Mouse (Mus musculus) telencephalon, adult 2 months (tissue): ENCODE measurements around the gene Rprd1b.

ENCODE experiments used
- DNase-seq: peaks from one replicate; pipeline ENCODE4 v3.0.0-alpha.2; 2011; ENCODE audit warnings: low read depth, low spot score

The Rprd1b gene

DNA sequence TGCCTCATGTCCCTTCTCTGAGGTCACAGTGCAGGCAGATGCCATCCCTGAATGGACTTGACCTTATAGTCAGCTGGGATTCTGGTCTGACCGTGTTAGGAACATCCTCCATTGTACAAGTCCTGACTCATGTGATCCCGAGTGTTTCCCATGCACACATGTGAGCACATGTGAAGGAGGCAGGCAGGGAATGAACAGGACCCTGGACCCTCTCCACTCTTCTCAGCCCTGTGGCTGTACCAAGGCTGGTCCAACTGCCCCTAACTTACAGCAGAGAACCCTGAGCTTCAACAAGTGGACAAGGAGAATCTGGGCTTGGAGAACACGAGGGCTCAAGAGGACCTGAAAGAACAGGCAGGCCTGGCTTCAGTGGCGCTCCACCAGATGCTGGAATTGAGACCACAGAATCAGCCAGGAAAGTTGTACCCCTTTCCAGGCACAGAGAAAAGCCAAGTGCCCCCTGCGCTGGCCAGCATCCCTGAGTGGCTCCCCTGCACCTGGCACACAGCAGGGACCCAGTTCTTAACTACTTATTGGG is 117.3 kb downstream of the Rprd1b start:
- no peak for DNase-seq

DNA sequence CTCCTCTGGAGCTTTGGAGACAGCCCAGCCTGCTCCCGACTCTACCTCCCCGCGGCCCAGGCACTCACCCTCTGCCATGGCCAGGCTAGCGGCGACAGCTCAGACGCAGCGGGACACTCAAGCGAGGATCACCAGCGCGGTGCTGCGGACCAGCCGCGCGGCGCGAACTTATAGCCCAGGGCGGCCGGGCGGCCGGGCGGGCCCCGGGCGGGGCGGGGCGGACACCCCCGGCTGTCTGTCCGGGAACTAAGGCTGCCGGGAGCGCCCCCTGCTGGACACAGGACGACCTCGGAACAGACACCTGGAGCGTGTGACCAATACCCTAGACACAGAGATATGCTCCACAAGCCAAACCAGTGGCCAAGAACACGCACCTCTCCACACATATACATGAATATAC is 117.9 kb downstream of the Rprd1b start, which contains the start of gene Tgm2:
Gene Tgm2 (minus strand): TSS at position 214 of the 400 bp plus-strand sequence.
- DNase-seq, result no peak

- no peak for DNase-seq
Observed at GRCm38 (mm10) chr2:158146971-158147370, 118.7 kb downstream of the Rprd1b start.

DNA sequence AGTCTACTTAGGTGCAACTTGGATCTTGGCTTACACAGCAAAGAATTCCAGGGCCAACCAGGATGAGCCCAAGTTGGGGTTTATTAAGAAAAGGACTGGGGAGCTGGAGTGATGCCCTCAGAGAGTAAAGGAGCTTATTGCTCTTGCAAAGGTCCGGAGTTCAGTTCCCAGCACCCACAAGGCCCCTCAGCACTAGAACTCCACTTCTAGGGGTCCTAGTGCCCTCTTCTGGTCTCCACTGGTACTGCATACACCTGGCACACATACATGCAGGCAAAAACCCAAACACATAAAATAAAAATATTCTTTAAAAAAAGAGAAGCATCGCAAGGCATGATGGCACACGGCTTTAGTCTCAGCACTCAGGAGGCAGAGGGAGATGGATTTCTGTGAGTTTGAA is 122.8 kb downstream of the Rprd1b start:
- DNase-seq, result no peak

- DNase-seq, result no peak
Observed at GRCm38 (mm10) chr2:158152685-158153309, 124.5 kb downstream of the Rprd1b start.

DNA sequence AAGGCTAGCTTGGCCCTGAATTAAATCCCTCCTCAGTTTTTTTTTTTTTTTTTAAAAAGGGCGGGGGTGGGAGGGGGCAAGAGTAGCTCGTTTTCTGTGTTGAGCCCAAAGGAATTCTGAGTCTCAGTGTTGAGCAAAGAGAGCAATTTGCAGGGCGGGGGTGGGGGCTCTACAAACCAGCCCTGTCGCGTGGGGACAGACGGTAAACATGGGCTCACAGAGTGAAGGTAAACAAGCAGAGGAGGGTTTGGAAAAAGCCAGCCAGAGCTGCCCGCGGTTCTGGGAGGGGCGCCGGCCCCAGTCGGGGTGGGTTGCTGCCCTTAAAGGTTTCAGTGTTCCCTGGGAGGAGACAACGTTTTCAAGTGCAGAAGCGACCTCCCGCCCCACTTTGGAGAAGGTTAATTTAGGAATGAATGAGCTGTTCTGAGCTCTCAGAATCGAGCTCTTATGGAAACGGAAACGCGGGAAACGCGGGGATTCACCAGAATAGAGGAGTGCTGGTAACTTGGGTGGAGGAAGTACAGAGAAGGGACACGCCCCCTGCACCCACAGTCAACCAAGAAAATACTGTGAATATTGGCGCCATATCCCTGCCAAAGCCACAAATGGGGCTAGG is 125.5 kb downstream of the Rprd1b start:
- DNase-seq, result no peak

DNA sequence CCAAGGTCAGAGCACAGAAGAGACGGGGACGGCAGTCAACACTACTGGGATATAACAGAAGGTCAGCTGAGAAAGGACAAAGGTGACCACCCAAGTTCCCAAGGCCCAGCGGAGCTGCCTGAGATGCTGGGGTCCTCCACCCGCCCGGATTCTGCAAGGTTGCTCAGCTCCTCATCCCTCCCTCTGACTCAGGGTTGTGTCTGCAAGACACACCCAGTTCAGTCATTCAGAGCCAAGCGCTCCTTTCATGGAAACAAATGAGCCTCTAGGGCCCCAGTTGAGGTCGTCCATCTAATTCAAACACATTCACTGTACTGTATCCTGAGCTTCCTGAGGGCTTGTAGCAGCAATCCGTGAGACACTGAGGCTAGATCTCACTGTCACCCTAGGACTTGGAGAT is 126.3 kb downstream of the Rprd1b start:
- DNase-seq, result no peak

GRCm38 (mm10) chr2:158155101-158155500 is 126.8 kb downstream of the Rprd1b start:
- DNase-seq, result no peak

DNA sequence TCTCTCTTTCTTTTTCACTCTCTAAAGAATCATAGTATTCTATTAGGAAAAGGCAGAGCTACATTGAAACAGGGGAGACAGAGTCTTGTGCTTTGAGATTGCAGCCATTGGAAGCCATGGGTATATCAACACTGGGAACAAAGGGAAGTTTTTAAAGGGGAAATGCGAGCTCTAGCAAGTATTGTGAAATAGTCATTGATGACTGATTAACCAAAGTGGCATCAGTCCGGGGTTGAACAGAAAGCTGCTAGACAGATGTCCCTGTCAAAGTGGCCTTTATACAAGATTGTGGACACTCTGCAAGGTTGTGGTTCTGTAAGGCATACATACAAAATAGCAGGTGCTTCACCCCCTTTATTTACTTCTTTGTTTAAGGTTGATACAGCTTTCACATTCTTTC is 127.3 kb downstream of the Rprd1b start:
- no peak for DNase-seq

DNA sequence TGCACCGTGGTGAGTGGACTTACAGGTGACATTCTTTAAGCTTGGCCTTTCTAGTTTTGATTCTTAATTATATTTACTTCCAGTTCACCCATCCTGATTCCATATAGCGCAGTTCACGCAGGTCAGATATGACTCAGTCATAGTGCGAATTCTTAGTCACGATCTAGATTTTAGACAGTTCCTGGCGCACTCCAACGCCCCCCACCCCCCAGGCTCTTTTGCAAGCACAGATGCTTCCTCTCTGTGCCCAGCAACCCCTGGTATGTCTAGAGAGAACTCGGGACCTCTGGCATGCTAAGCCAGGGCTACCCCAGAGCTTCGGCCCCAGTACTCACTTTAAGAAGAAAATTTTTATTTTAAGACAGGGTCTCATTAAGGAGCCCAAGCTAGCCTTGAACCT is 128.2 kb downstream of the Rprd1b start:
- DNase-seq, result no peak

DNA sequence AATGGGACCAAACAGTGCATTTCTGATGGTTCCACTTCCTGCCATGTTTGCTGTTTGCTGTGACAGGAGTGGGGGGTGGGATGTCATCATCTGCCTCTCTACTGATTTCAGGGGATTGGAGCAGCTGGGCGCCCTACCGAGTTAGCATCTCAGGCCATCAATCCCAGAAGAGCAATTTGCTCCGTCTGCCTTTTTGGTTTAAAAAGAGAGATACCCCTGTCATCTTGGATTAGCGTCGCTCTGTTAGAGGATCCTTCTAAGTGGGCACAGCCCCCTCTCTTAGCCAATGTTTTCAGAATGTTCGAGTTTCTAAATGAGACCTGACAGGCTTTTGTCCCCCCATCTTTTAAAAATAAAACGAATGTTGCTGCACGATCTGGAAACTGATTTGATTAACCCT is 129.4 kb downstream of the Rprd1b start:
- DNase-seq, result no peak

DNA sequence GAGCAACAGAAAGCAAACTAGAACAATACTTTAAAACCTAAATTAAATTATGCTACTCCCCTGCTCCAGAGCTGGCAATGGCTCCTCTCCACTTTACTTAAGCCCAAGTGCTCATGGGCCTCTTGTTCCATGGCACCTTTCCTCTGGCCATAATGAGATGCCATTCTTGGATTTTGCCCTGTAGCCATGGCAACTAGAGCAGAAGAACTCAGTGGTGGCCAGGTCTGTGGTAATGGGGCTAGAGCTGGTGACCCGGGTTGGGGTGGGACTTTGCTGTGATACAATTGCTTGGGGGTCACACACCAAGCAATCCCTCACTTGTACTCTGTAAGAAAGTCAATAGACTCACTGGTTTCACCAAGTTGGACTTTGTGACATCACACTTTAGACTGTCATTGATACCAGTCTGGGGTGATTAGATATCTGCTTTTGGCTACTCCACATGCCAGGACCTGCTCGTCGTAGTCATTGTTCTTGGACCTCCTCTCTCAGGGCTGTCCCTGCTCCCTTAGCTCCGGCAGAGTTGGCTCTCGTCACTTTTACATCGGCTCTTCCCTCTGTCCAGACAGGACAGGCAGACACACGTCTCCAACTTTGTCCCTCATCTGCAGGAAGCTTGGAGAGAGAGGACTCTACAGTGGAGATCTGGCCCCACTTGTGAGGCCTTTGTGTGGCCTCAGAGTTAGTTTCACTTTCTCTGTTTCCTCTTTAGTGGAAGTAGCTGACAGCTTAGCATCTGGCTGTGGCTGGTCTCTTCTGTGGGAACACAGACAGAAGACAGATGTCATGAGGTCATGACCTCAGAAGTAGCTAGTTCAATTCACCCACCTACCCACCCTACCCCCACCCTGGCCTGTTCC is 131.3 kb downstream of the Rprd1b start:
- DNase-seq, result no peak

- no peak for DNase-seq
Observed at GRCm38 (mm10) chr2:158161761-158162160, 133.5 kb downstream of the Rprd1b start.

GRCm38 (mm10) chr2:158163034-158163433 is 134.7 kb downstream of the Rprd1b start:
- DNase-seq, result no peak

GRCm38 (mm10) chr2:158165776-158166175 is 137.5 kb downstream of the Rprd1b start:
- DNase-seq, result no peak

GRCm38 (mm10) chr2:158166628-158167027 is 138.3 kb downstream of the Rprd1b start:
- peak; percentile 29 for DNase-seq

DNA sequence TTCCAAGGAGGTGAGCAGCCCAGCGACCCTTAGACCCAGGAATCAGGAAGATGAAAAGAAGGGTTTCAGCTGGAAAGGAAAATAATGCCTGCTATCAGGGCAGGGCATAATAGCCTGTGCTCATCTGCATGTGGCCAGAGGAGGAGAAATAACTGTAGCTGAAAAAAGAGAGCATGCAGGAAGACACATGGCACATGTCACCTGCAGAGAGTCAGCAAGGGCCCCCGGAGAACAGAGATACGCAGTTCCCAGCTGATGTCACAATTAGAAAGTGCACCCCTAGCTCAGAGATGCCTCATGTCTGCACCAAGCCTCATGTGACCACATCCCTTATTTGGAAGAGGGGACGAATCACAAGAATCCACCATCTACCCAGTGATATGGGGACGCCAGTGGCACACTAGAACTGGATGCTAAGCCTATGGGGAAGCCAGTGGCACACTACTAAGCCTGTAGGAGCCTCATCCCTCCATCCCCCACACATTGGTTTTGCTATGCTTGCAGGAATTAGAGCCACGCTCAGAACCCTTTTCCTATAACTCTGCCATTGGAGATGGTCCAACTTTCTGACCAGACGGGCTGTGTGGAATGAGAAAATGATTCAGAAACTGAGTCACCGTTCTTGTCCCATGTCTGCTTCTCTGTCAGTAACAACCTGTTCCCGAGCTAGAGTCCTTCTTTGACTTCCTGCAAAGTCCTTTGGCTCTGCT is 139.4 kb downstream of the Rprd1b start:
- no peak for DNase-seq

DNA sequence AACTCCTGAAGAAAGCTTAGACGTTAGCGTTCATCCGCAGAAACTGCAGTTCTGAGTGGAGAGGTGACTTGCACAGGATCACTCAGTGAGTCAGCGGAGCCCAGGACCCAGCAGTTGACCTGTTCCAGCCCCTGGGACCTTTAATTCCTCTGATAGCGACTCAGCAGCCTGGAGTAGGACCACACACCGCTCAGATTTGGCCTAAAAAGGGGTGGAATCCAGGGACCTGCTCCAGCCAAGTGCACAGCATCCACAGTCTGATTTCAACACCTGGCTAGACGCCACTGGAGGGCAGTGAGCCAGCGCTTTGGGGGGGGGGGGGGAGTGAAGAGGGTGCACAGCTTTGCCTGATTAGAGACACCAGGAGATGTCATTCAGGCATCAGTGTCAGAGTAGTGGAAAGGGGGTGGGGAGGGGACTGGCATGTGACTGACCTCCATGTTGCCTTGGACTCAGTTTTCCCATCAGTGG is 140.5 kb downstream of the Rprd1b start:
- DNase-seq, result no peak

GRCm38 (mm10) chr2:158169351-158169750 is 141.1 kb downstream of the Rprd1b start:
- no peak for DNase-seq

- DNase-seq, result no peak
Observed at GRCm38 (mm10) chr2:158169771-158170170, 141.5 kb downstream of the Rprd1b start.

GRCm38 (mm10) chr2:158170394-158170793 is 142.1 kb downstream of the Rprd1b start:
- no peak for DNase-seq

DNA sequence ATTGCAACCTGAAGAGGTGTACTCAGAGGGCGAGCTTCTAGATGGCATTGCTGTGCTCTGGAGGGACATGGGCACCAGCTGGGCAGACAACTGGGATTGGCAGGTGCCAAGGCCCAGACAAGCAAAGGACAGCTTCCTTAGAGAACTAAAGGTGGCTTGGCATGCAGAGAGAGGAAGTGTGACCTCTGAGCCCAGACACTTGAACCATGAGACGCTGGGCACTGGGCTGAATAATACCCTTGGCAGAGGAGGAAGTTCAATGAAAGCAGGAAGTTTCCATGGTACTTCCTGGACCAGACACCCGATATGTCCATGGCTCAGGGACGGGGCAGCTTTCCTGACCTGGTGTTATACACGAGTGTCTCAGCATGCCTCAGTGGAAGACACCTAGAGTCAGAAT is 146.1 kb downstream of the Rprd1b start:
- DNase-seq, result peak; percentile 24
